Comparison of ENCODE assay signal across 26 mouse cellular contexts in the genomic region with DNA sequence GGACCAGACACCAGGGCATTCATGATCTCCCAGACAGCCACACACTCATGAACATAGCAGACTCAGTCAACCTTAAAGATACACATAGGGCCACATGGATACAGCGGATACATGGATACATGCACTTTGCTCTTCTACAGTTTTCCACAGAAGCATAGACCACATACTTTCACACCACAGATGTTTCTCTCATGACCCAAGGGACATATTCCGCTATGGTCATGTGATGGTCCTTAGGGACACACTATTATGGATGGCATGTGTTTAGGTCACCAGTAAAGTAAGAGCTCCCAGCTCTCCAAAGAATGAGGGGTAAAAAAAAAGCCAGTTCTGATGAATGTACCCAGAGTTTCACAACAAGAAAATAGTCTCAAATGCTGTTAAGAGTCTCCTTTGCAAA. TPM values are rescaled to one million over a fixed set of nuclear protein-coding genes. Genes with fewer than 3 reads are reported as not detected.
DNase-seq lines count a peak whose midpoint lies in the region; ATAC-seq and TF ChIP-seq lines count a peak whose summit lies in the region.
"Had no signal": no experiment of that assay in that cellular context is flagged by ENCODE, and none has a peak within 500 bp of the region (broad histone marks: within the 10 kb centered on the region; RNA-seq: fewer than 3 reads in every experiment).

No protein-coding gene starts in this region.

- no peak for TF ChIP-seq EP300 in liver, postnatal 0 days (IDR thresholded peaks at IDR 0.05; ENCODE audit: low read depth)

- 82% methylated on average over 2 of the region's 2 CpGs for WGBS in liver, postnatal 0 days (ENCODE audit: insufficient replicate concordance)
- 83% methylated on average over 2 of the region's 2 CpGs for WGBS in liver, embryonic 11.5 days
- 64% methylated on average over 2 of the region's 2 CpGs for WGBS in bone marrow, adult 2 months

- no peaks in the 10 kb centered on the region for H3K27me3 ChIP-seq in liver, postnatal 0 days (ENCODE audit: insufficient read depth, low read length)
- H3K27me3 ChIP-seq in liver, embryonic 11.5 days (replicated peaks; ENCODE audit: control insufficient read depth, insufficient read depth, low read length), result no peaks in the 10 kb centered on the region
- no peaks in the 10 kb centered on the region for H3K27me3 ChIP-seq in splenic B cell, adult 2 months (ENCODE audit: control insufficient read depth, insufficient read depth, low read length, poor library complexity, severe bottlenecking)
- H3K27me3 ChIP-seq: forebrain, embryonic 13.5 days; liver, embryonic 13.5 days; midbrain, embryonic 15.5 days; neural tube, embryonic 12.5 days; stomach, embryonic 15.5 days had no signal

- TF ChIP-seq POLR2A in bone marrow, adult 2 months (IDR thresholded peaks at IDR 0.05; ENCODE audit: borderline replicate concordance, control insufficient read depth, low read depth, low read length), result no peak

- H3K36me3 ChIP-seq in liver, postnatal 0 days (replicated peaks; ENCODE audit: insufficient read depth, low read length), result 0 out of 2 replicates have a peak, but pooled peaks cover 4% of the 10 kb centered on the region
- no peaks in the 10 kb centered on the region for H3K36me3 ChIP-seq in liver, embryonic 11.5 days (ENCODE audit: control insufficient read depth, insufficient read depth, low read length)
- no peaks in the 10 kb centered on the region; the same call in 1 of the 2 replicates for H3K36me3 ChIP-seq in splenic B cell, adult 2 months (ENCODE audit: control insufficient read depth, insufficient read depth, low read length, poor library complexity, severe bottlenecking)
- H3K36me3 ChIP-seq: heart, embryonic 12.5 days; liver, embryonic 13.5 days; midbrain, embryonic 15.5 days; neural tube, embryonic 12.5 days; stomach, embryonic 15.5 days had no signal

- peaks cover 12% of the 10 kb centered on the region for H3K4me1 ChIP-seq in liver, postnatal 0 days (ENCODE audit: insufficient read depth)
- H3K4me1 ChIP-seq in liver, embryonic 11.5 days (replicated peaks; ENCODE audit: control insufficient read depth, insufficient read depth, low read length), result no peaks in the 10 kb centered on the region
- peaks cover 10% of the 10 kb centered on the region for H3K4me1 ChIP-seq in bone marrow, adult 2 months (ENCODE audit: control insufficient read depth, insufficient read depth, low read length)
- H3K4me1 ChIP-seq: liver, embryonic 13.5 days had no signal

- H3K4me2 ChIP-seq in liver, postnatal 0 days (ENCODE audit: low read depth, low read length), result no peak overlapping the region
- H3K4me2 ChIP-seq in liver, embryonic 11.5 days, result no peak overlapping the region
- H3K4me2 ChIP-seq: forebrain, embryonic 13.5 days; heart, embryonic 12.5 days; liver, embryonic 13.5 days; midbrain, embryonic 15.5 days; neural tube, embryonic 12.5 days; stomach, embryonic 15.5 days had no signal

- H3K9me3 ChIP-seq in liver, postnatal 0 days (ENCODE audit: low read length), result no peaks in the 10 kb centered on the region
- H3K9me3 ChIP-seq in liver, embryonic 11.5 days (ENCODE audit: control insufficient read depth, low read length), result no peaks in the 10 kb centered on the region
- H3K9me3 ChIP-seq: forebrain, embryonic 13.5 days; heart, embryonic 12.5 days; liver, embryonic 13.5 days; midbrain, embryonic 15.5 days; neural tube, embryonic 12.5 days; stomach, embryonic 15.5 days had no signal

- intact Hi-C loops in gastrocnemius, adult 2 months (cut with DNase I), result no loop called here
- intact Hi-C loops in heart, postnatal 25 days (cut with DNase I), result no loop called here

- H3K4me3 ChIP-seq in gastrocnemius, adult 2 months, result no peak overlapping the region
- H3K4me3 ChIP-seq in liver, postnatal 0 days (ENCODE audit: low read depth, low read length), result no peak overlapping the region
- no peak overlapping the region for H3K4me3 ChIP-seq in liver, embryonic 11.5 days (ENCODE audit: low read depth, low read length)
- H3K4me3 ChIP-seq in bone marrow, adult 2 months (replicated peaks; ENCODE audit: control insufficient read depth, low read depth, low read length), result no peak overlapping the region
- H3K4me3 ChIP-seq: forebrain, embryonic 13.5 days; heart, embryonic 12.5 days; liver, embryonic 13.5 days; midbrain, embryonic 15.5 days; neural tube, embryonic 12.5 days; stomach, embryonic 15.5 days had no signal

- H3K27ac ChIP-seq in gastrocnemius, adult 2 months, result peak overlapping the region; percentile 59
- no peak overlapping the region for H3K27ac ChIP-seq in liver, postnatal 0 days (ENCODE audit: low read depth)
- no peak overlapping the region for H3K27ac ChIP-seq in liver, embryonic 11.5 days (ENCODE audit: low read depth, low read length)
- H3K27ac ChIP-seq in bone marrow, adult 2 months (ENCODE audit: control insufficient read depth, insufficient read depth, low read depth, low read length, poor library complexity), result peak overlapping the region; percentile 43; the same call in 1 of the 2 replicates
- H3K27ac ChIP-seq: forebrain, embryonic 13.5 days; liver, embryonic 13.5 days; midbrain, embryonic 15.5 days; neural tube, embryonic 12.5 days; stomach, embryonic 15.5 days had no signal

- ATAC-seq in liver, postnatal 0 days, result peak; percentile 35; the same call in 1 of the 2 replicates
- ATAC-seq in liver, embryonic 11.5 days (replicated peaks; ENCODE audit: low FRiP score), result no peak
- ATAC-seq: activated CD4-positive, CD25-positive, alpha-beta regulatory T cell, adult 4 months; forebrain, embryonic 13.5 days; hindbrain, embryonic 16.5 days; midbrain, embryonic 15.5 days had no signal

- DNase-seq in gastrocnemius, adult 2 months, result no peak
- DNase-seq in gastrocnemius, postnatal 4 days (ENCODE audit: low spot score in 2 of 2), result no peak
- DNase-seq in liver, postnatal 0 days, result no peak
- no peak for DNase-seq in liver, embryonic 11.5 days (ENCODE audit: low spot score)
- peak; percentile 55 for DNase-seq in splenic B cell, adult 2 months (ENCODE audit: low read depth, low spot score)
- no peak for DNase-seq in thymus, postnatal 25 days
- no peak for DNase-seq in heart, postnatal 25 days (ENCODE audit: low spot score)
- DNase-seq: adrenal gland, postnatal 10 days; cerebellum, adult 2 months; cerebellum, postnatal 14 days; gastrocnemius, postnatal 14 days; kidney, adult 18-20 months; kidney, postnatal 4 days; liver, embryonic 13.5 days; lung, adult 2 months; lung, postnatal 14 days; retina, postnatal 1 day; right cerebral cortex, postnatal 14 days had no signal

- no peak for TF ChIP-seq CTCF in gastrocnemius, adult 2 months (IDR thresholded peaks at IDR 0.05)
- TF ChIP-seq CTCF in liver, postnatal 0 days (IDR thresholded peaks at IDR 0.05; ENCODE audit: low read depth), result no peak
- no peak for TF ChIP-seq CTCF in bone marrow, adult 2 months (IDR thresholded peaks at IDR 0.05; ENCODE audit: control insufficient read depth, insufficient read depth, low read length)

- H3K9ac ChIP-seq in liver, postnatal 0 days (replicated peaks), result no peak overlapping the region
- H3K9ac ChIP-seq in liver, embryonic 11.5 days (ENCODE audit: low read depth, low read length), result no peak overlapping the region
- H3K9ac ChIP-seq: forebrain, embryonic 13.5 days; heart, embryonic 12.5 days; liver, embryonic 13.5 days; midbrain, embryonic 15.5 days; neural tube, embryonic 12.5 days; stomach, embryonic 15.5 days had no signal

RNA-seq across cellular contexts. Expression of gene Pde2a, which starts 49.9 kb away (rescaled TPM):
- total RNA-seq in gastrocnemius, adult 2 months (2021), result 10 to 100 TPM; 21.2 to 28.5 TPM
- 10 to 100 TPM; 60.7 to 61.2 TPM for total RNA-seq in gastrocnemius, postnatal 4 days (2021)
- 14.8 and 15.8 TPM in 2 replicates for polyA plus RNA-seq in liver, postnatal 0 days (2015; fragmentation: Nextera tagmentation; extraction: Ambion mirVana)
- polyA plus RNA-seq in liver, embryonic 11.5 days (2014; fragmentation: Nextera tagmentation; extraction: Ambion mirVana), result 14.4 and 15.0 TPM in 2 replicates
- 33.2 and 37.8 TPM in 2 replicates for polyA plus RNA-seq in bone marrow, adult 2 months (2011; ENCODE audit: insufficient read depth, insufficient read length, low replicate concordance, missing spikeins)
- 10 to 100 TPM; 63.6 to 65.9 TPM for total RNA-seq in heart, postnatal 25 days (2021)

Comparison
In these comparisons a context has a peak if more than half of its experiments do, and no peak if none do; other contexts are left out.
1. H3K27ac ChIP-seq: peak in gastrocnemius, adult 2 months (single experiment) and bone marrow, adult 2 months (single experiment); none in liver, postnatal 0 days (single experiment) and liver, embryonic 11.5 days (single experiment).